Mouse (Mus musculus): ENCODE data around the gene Gm136. TPM values are rescaled to one million over a fixed set of nuclear protein-coding genes. Genes with fewer than 3 reads are reported as not detected.

Gene Gm136
- not detected in 2 replicates for polyA plus RNA-seq (2012; ENCODE audit: low replicate concordance)

GRCm38 (mm10) chr4:34756163-34756562, at the start of gene Gm136:
Gene Gm136, minus strand, starts transcription at chr4:34756263.

GRCm38 (mm10) chr4:34777677-34778527, 21.8 kb upstream of the Gm136 start, which contains the start of gene Smim8:
Gene Smim8, minus strand, starts transcription at chr4:34778423.

GRCm38 (mm10) chr4:34729851-34730341, 26.2 kb downstream of the Gm136 start, which contains the start of gene Cfap206:
Gene Cfap206, minus strand, starts transcription at chr4:34730206.

Other genes starting within 250 kb of the Gm136 start
- gene Akirin2, start 205.3 kb downstream of the Gm136 start, polyA plus RNA-seq (2012; ENCODE audit: low replicate concordance): 59.5 and 69.8 TPM in 2 replicates
- 1.6 and 5.8 TPM in 2 replicates for gene Orc3, start 141.3 kb downstream of the Gm136 start, polyA plus RNA-seq (2012; ENCODE audit: low replicate concordance)
- 1.2 and 2.7 TPM in 2 replicates for gene Rars2, start 141.3 kb downstream of the Gm136 start, polyA plus RNA-seq (2012; ENCODE audit: low replicate concordance)
- gene Slc35a1, start 68.8 kb downstream of the Gm136 start, polyA plus RNA-seq (2012; ENCODE audit: low replicate concordance): 6.0 and 8.1 TPM in 2 replicates
- not detected in 2 replicates for gene Cfap206, start 26.1 kb downstream of the Gm136 start, polyA plus RNA-seq (2012; ENCODE audit: low replicate concordance)
- gene Smim8, start 22.2 kb upstream of the Gm136 start, polyA plus RNA-seq (2012; ENCODE audit: low replicate concordance): 2.3 and 17.0 TPM in 2 replicates
- gene Zfp292, start 126.7 kb upstream of the Gm136 start, polyA plus RNA-seq (2012; ENCODE audit: low replicate concordance): 0.47 and 1.0 TPM in 2 replicates
- not detected in 2 replicates for gene Cga, start 137.5 kb upstream of the Gm136 start, polyA plus RNA-seq (2012; ENCODE audit: low replicate concordance)

Measured in leukemia stem cell, adult 10-12 weeks (primary cell).